Mouse (Mus musculus) right cerebral cortex, postnatal 10 days (tissue): Measurements from ENCODE around the gene Cactin.

Experiments used
- DNase-seq, 2 experiments: peaks; one replicate each; pipeline ENCODE4 v3.0.0; 2021; ENCODE audit warnings: low spot score in 2 of 2

Gene Cactin

GRCm38 (mm10) chr10:81318589-81319329 is 2.1 kb upstream of the Cactin start:
- peak; percentile 68 to 70 for DNase-seq

- peak in 1 of 2 experiments; percentile 63 for DNase-seq
Measured at GRCm38 (mm10) chr10:81319330-81319699, 1.6 kb upstream of the Cactin start.

- DNase-seq, result peak in 1 of 2 experiments; percentile 71
Measured at GRCm38 (mm10) chr10:81319741-81320549, 958 bp upstream of the Cactin start.

GRCm38 (mm10) chr10:81321436-81321835 is 533 bp downstream of the Cactin start:
- peak in 1 of 2 experiments; percentile 49 for DNase-seq

- peak in 1 of 2 experiments; percentile 54 for DNase-seq
Measured at GRCm38 (mm10) chr10:81322444-81322843, 1.5 kb downstream of the Cactin start.

GRCm38 (mm10) chr10:81323141-81323775 is 2.4 kb downstream of the Cactin start:
- no peak for DNase-seq

- no peak for DNase-seq
Measured at GRCm38 (mm10) chr10:81323791-81324530, 3.1 kb downstream of the Cactin start.

GRCm38 (mm10) chr10:81325176-81325575 is 4.3 kb downstream of the Cactin start:
- no peak for DNase-seq

GRCm38 (mm10) chr10:81325781-81326180 is 4.9 kb downstream of the Cactin start:
- no peak for DNase-seq

GRCm38 (mm10) chr10:81326858-81327257 is 6.0 kb downstream of the Cactin start:
- DNase-seq, result no peak

GRCm38 (mm10) chr10:81327959-81328358 is 7.1 kb downstream of the Cactin start:
- no peak for DNase-seq

- DNase-seq, result no peak
Measured at GRCm38 (mm10) chr10:81328386-81328785, 7.5 kb downstream of the Cactin start, which contains the start of gene Tbxa2r. Gene Tbxa2r (plus strand): TSS chr10:81328731.

- no peak for DNase-seq
Measured at GRCm38 (mm10) chr10:81329194-81329975, 8.5 kb downstream of the Cactin start.

- no peak for DNase-seq
Measured at GRCm38 (mm10) chr10:81330007-81330406, 9.1 kb downstream of the Cactin start.

- DNase-seq, result no peak
Measured at GRCm38 (mm10) chr10:81332277-81332676, 11.4 kb downstream of the Cactin start.

GRCm38 (mm10) chr10:81334324-81334723 is 13.4 kb downstream of the Cactin start:
- DNase-seq, result no peak

GRCm38 (mm10) chr10:81335393-81336340 is 14.8 kb downstream of the Cactin start:
- no peak for DNase-seq

- DNase-seq, result no peak
Measured at GRCm38 (mm10) chr10:81336558-81336957, 15.7 kb downstream of the Cactin start.

- DNase-seq, result no peak
Measured at GRCm38 (mm10) chr10:81340551-81341332, 19.8 kb downstream of the Cactin start.
